Mouse (Mus musculus) MEL (cell line): ENCODE measurements around the gene Fbln2. TPM values are rescaled to one million over a fixed set of nuclear protein-coding genes. Genes with fewer than 3 reads are reported as not detected.

Experiments used
- DNase-seq: peaks from one replicate; pipeline ENCODE4 v3.0.0; 2011; ENCODE audit warnings: low read depth, low spot score
- H3K27ac ChIP-seq: 2 replicates; pipeline ENCODE4 v1.5.1; 2012; ENCODE audit warnings: low read depth, mild to moderate bottlenecking, control low read depth, low read length, moderate library complexity; ENCODE audit not compliant: control insufficient read depth
- H3K27me3 ChIP-seq, 2 experiments: fragments of 150-350 bp in 1 of 2; sonication (generic) in 1 of 2; 2 replicates each; pipeline ENCODE4 v1.6.1; 2012; ENCODE audit warnings: low read length in 2 of 2, mild to moderate bottlenecking in 2 of 2, improper control_type of control experiment in 1 of 2, moderate library complexity in 1 of 2; ENCODE audit not compliant: insufficient read depth in 2 of 2, control insufficient read depth in 1 of 2
- H3K36me3 ChIP-seq, 2 experiments: 2 replicates each; pipeline ENCODE4 v1.6.1; 2012 to 2014; ENCODE audit warnings: low read length in 2 of 2, improper control_type of control experiment in 1 of 2, inconsistent platforms in 1 of 2, mild to moderate bottlenecking in 1 of 2; ENCODE audit not compliant: insufficient read depth in 2 of 2, control insufficient read depth in 1 of 2
- H3K4me1 ChIP-seq, 2 experiments: fragments of 150-350 bp in 1 of 2; sonication (generic) in 1 of 2; 2 replicates each; pipeline ENCODE4 v1.6.1; 2012; ENCODE audit warnings: low read length in 2 of 2, improper control_type of control experiment in 1 of 2, mild to moderate bottlenecking in 1 of 2; ENCODE audit not compliant: insufficient read depth in 2 of 2, control insufficient read depth in 1 of 2
- H3K4me3 ChIP-seq, 2 experiments: fragments of 150-350 bp in 1 of 2; sonication (generic) in 1 of 2; 2 replicates each; pipeline ENCODE4 v1.5.1; 2012; ENCODE audit warnings: low read depth in 2 of 2, low read length in 2 of 2, mild to moderate bottlenecking in 2 of 2, moderate library complexity in 2 of 2, control low read depth in 1 of 2, improper control_type of control experiment in 1 of 2; ENCODE audit not compliant: control insufficient read depth in 1 of 2, insufficient read depth in 1 of 2
- H3K79me2 ChIP-seq: 2 replicates; pipeline ENCODE4 v1.6.1; 2012; ENCODE audit warnings: mild to moderate bottlenecking, low read length, moderate library complexity; ENCODE audit not compliant: control insufficient read depth, poor library complexity, insufficient read depth
- H3K9ac ChIP-seq: 2 replicates; pipeline ENCODE4 v1.6.1; 2012; ENCODE audit warnings: low read depth, mild to moderate bottlenecking, control low read depth, low read length, moderate library complexity; ENCODE audit not compliant: control insufficient read depth, poor library complexity, severe bottlenecking
- H3K9me3 ChIP-seq: fragments of 150-350 bp; sonication (generic); replicated peaks from 2 replicates; pipeline ENCODE4 v1.6.1; 2012; ENCODE audit warnings: mild to moderate bottlenecking, low read length, improper control_type of control experiment, moderate library complexity; ENCODE audit not compliant: insufficient read depth
- BHLHE40 ChIP-seq: IDR thresholded peaks from 2 replicates; pipeline ENCODE4 v1.6.1; 2012; ENCODE audit warnings: low read depth, mild to moderate bottlenecking, inconsistent platforms, low read length, improper control_type of control experiment, borderline replicate concordance
- CTCF ChIP-seq, 3 experiments: IDR thresholded peaks in 2 of 3; conservative IDR thresholded peaks in 1 of 3; 2 replicates each; pipeline ENCODE4 v1.5.1; 2011 to 2012; ENCODE audit warnings: low read length in 3 of 3, low read depth in 2 of 3, mild to moderate bottlenecking in 2 of 3, improper control_type of control experiment in 1 of 3, inconsistent platforms in 1 of 3, mixed read lengths in 1 of 3, moderate library complexity in 1 of 3; ENCODE audit not compliant: control insufficient read depth in 1 of 3, insufficient read depth in 1 of 3, poor library complexity in 1 of 3, severe bottlenecking in 1 of 3
- E2F4 ChIP-seq: IDR thresholded peaks from 2 replicates; pipeline ENCODE4 v1.6.1; 2011; ENCODE audit warnings: low read depth, low read length, improper control_type of control experiment, borderline replicate concordance
- ELF1 ChIP-seq: IDR thresholded peaks from 2 replicates; pipeline ENCODE4 v1.6.1; 2014; ENCODE audit warnings: low read depth, mild to moderate bottlenecking, inconsistent platforms, low read length, improper control_type of control experiment, moderate library complexity
- ETS1 ChIP-seq: IDR thresholded peaks from 2 replicates; pipeline ENCODE4 v1.6.1; 2012; ENCODE audit warnings: low read depth, mild to moderate bottlenecking, inconsistent platforms, low read length, improper control_type of control experiment, moderate library complexity
- GATA1 ChIP-seq: IDR thresholded peaks from 2 replicates; pipeline ENCODE4 v1.6.1; 2011; ENCODE audit warnings: low read depth, low read length, improper control_type of control experiment
- HCFC1 ChIP-seq: IDR thresholded peaks from 2 replicates; pipeline ENCODE4 v1.6.1; 2012; ENCODE audit warnings: low read depth, mild to moderate bottlenecking, inconsistent platforms, low read length, improper control_type of control experiment, moderate library complexity
- JUND ChIP-seq: IDR thresholded peaks from 2 replicates; pipeline ENCODE4 v1.6.1; 2011; ENCODE audit warnings: low read depth, mild to moderate bottlenecking, improper control_type of control experiment, low read length
- MAX ChIP-seq: IDR thresholded peaks from 2 replicates; pipeline ENCODE4 v1.6.1; 2011; ENCODE audit warnings: low read length, improper control_type of control experiment
- MYB ChIP-seq: IDR thresholded peaks from 2 replicates; pipeline ENCODE4 v1.6.1; 2011; ENCODE audit warnings: mild to moderate bottlenecking, low read depth, low read length, improper control_type of control experiment
- NELFE ChIP-seq: IDR thresholded peaks from 2 replicates; pipeline ENCODE4 v1.6.1; 2011; ENCODE audit warnings: low read depth, low read length, improper control_type of control experiment
- POLR2A ChIP-seq, 2 experiments: IDR thresholded peaks; 2 replicates each; pipeline ENCODE4 v1.6.1; 2011 to 2012; ENCODE audit warnings: low read length in 2 of 2, mild to moderate bottlenecking in 2 of 2, control low read depth in 1 of 2, improper control_type of control experiment in 1 of 2, low read depth in 1 of 2, moderate library complexity in 1 of 2; ENCODE audit not compliant: control insufficient read depth in 1 of 2, insufficient read depth in 1 of 2, poor library complexity in 1 of 2
- POLR2AphosphoS2 ChIP-seq: IDR thresholded peaks from 2 replicates; pipeline ENCODE4 v1.6.1; 2011; ENCODE audit warnings: low read length, improper control_type of control experiment
- POLR2AphosphoS5 ChIP-seq: IDR thresholded peaks from 2 replicates; pipeline ENCODE4 v1.6.1; 2012; ENCODE audit warnings: low read depth, borderline replicate concordance, mild to moderate bottlenecking, inconsistent platforms, low read length, moderate library complexity, mixed read lengths
- RAD21 ChIP-seq: IDR thresholded peaks from 2 replicates; pipeline ENCODE4 v1.6.1; 2011; ENCODE audit warnings: mild to moderate bottlenecking, low read depth, low read length, improper control_type of control experiment
- RCOR1 ChIP-seq: IDR thresholded peaks from 2 replicates; pipeline ENCODE4 v1.6.1; 2012; ENCODE audit warnings: low read depth, mild to moderate bottlenecking, inconsistent platforms, low read length, improper control_type of control experiment
- SMC3 ChIP-seq: IDR thresholded peaks from 2 replicates; pipeline ENCODE4 v1.6.1; 2011; ENCODE audit warnings: low read depth, low read length, improper control_type of control experiment
- TAL1 ChIP-seq: IDR thresholded peaks from 2 replicates; pipeline ENCODE4 v1.6.1; 2012; ENCODE audit warnings: mild to moderate bottlenecking, inconsistent platforms, low read length, moderate library complexity, mixed read lengths
- TBP ChIP-seq: IDR thresholded peaks from 2 replicates; pipeline ENCODE4 v1.8.0; 2011; ENCODE audit warnings: low read depth, low read length, improper control_type of control experiment
- TCF12 ChIP-seq: IDR thresholded peaks from 2 replicates; pipeline ENCODE4 v1.6.1; 2014; ENCODE audit warnings: low read depth, mild to moderate bottlenecking, inconsistent platforms, low read length, improper control_type of control experiment, moderate library complexity
- USF2 ChIP-seq, 2 experiments: IDR thresholded peaks; 2 replicates each; pipeline ENCODE4 v1.6.1; 2011 to 2012; ENCODE audit warnings: improper control_type of control experiment in 2 of 2, low read length in 2 of 2, borderline replicate concordance in 1 of 2, inconsistent platforms in 1 of 2, low read depth in 1 of 2, mild to moderate bottlenecking in 1 of 2; ENCODE audit not compliant: insufficient read depth in 1 of 2
- ZKSCAN1 ChIP-seq: IDR thresholded peaks from 2 replicates; pipeline ENCODE4 v1.6.1; 2012; ENCODE audit warnings: low read depth, mild to moderate bottlenecking, inconsistent platforms, low read length, improper control_type of control experiment, moderate library complexity
- polyA plus RNA-seq, 2 experiments: library from polyadenylated mRNA; stranded (reverse) in 1 of 2; unstranded in 1 of 2; fragments of >175 nt in 1 of 2; fragments of >200 nt in 1 of 2; gene quantifications; 2 replicates each; pipeline versions ENCODE4 v1.2.1 to v1.2.4; 2012; ENCODE audit warnings: low replicate concordance in 2 of 2, low read depth in 1 of 2; ENCODE audit not compliant: insufficient read length in 2 of 2, insufficient read depth in 1 of 2, missing spikeins in 1 of 2
- total RNA-seq: library from RNA; depleted of rRNA; stranded (reverse); fragments of 300-350 nt; gene quantifications from 2 replicates; pipeline ENCODE4 v1.2.3, GENCODE M21; 2012

Gene Fbln2
- total and polyA plus RNA-seq, 3 experiments, result 1.9 to 2.3 TPM; not detected in 1

DNA sequence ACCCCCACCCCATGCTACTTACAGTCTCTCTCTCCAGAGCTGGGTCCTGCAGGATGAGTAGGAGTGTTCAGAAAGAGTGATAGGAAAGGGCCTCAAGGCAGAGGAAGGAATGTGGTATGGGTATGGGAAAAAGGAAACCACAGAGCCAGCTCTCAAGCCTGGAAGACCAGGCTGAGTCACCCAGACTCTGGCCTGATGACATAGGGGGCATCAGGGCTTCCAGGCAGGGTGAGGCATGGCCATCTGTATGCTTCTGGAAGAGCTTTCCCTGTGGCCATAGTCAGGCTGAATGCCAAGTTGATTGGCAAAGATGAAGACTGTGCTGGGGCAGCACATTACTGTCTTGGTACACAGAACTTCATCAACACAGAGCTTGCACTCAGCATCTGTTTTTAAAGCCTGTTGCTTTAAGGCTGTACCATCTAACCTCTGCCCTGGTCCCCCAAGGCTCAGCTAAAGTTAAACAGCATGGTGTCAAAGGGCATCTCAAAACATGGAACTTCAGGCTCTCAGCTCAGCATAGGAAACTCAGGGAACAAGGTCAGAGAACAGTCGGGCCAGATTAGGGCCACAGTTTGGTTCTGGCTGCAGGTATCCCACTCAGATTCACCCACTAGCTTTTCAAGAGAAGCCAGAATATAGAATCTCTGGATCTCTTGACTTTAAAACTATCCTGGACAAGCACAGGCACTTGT lies 19.3 kb upstream of the Fbln2 start:
- no peak for DNase-seq

DNA sequence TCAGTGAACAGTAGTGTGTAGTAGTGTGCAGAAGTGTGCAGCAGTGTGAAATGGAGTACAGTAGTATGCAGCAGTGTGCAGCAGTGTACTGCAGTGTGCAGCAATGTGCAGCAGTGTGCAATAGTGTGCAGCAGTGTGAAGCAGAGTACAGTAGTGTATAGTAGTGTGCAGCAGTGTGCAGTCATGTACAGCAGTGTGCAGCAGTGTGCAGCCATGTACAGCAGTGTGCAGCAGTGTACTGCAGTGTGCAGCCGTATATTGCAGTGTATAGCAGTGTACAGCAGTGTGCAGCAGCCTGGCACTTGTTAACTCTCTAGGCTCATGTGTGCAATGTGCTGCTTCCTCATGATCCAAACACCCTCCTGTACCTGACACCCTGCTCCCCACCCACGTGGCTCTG lies 13.8 kb upstream of the Fbln2 start:
- Histone ChIP-seq H3K79me2 (no peaks in the 10 kb centered on the region), H3K9ac (no peak overlapping the region), H3K4me1 (no peaks in the 10 kb centered on the region), H3K4me3 (no peak overlapping the region), H3K27ac (no peak overlapping the region), H3K36me3 (no peaks in the 10 kb centered on the region), H3K27me3 (peaks cover 0 to 5% of the 10 kb centered on the region in 2 experiments; a peak in 2 of 4 replicates), H3K9me3 (no peaks in the 10 kb centered on the region)
- TF ChIP-seq BHLHE40, result no peak
- TF ChIP-seq HCFC1, result no peak
- no peak for TF ChIP-seq USF2 (IDR thresholded peaks at IDR 0.05; ENCODE audit: borderline replicate concordance in 1 of 2, insufficient read depth in 1 of 2, low read depth in 1 of 2, low read length in 2 of 2)
- no peak for TF ChIP-seq POLR2A (IDR thresholded peaks at IDR 0.05; ENCODE audit: control insufficient read depth in 1 of 2, insufficient read depth in 1 of 2, low read depth in 1 of 2, low read length in 2 of 2, poor library complexity in 1 of 2)
- no peak for TF ChIP-seq TCF12
- no peak for TF ChIP-seq TAL1
- TF ChIP-seq ETS1, result no peak
- TF ChIP-seq NELFE, result no peak
- TF ChIP-seq ZKSCAN1, result no peak
- no peak for TF ChIP-seq POLR2AphosphoS5
- TF ChIP-seq JUND, result no peak
- no peak for TF ChIP-seq RAD21
- no peak for TF ChIP-seq GATA1
- TF ChIP-seq ELF1, result no peak
- TF ChIP-seq POLR2AphosphoS2, result no peak
- no peak for TF ChIP-seq RCOR1
- no peak for TF ChIP-seq SMC3
- no peak for TF ChIP-seq E2F4
- TF ChIP-seq MYB, result no peak
- TF ChIP-seq TBP, result no peak
- DNase-seq, result no peak

More for the DNA sequence above, 19.3 kb upstream of the Fbln2 start:
- H3K9me3 ChIP-seq, result no peaks in the 10 kb centered on the region
- no peak overlapping the region for H3K4me3 ChIP-seq
- H3K27me3 ChIP-seq, result peaks cover 4 to 5% of the 10 kb centered on the region in 2 experiments
- H3K27ac ChIP-seq, result no peak overlapping the region
- no peaks in the 10 kb centered on the region for H3K79me2 ChIP-seq
- H3K9ac ChIP-seq, result no peak overlapping the region
- no peaks in the 10 kb centered on the region for H3K36me3 ChIP-seq
- no peaks in the 10 kb centered on the region for H3K4me1 ChIP-seq
- TF ChIP-seq TBP, result no peak
- TF ChIP-seq CTCF (IDR thresholded peaks at IDR 0.05 in 2 of 3, conservative IDR thresholded peaks at IDR 0.05 in 1 of 3; ENCODE audit: control insufficient read depth in 1 of 3, insufficient read depth in 1 of 3, low read depth in 2 of 3, low read length in 3 of 3, poor library complexity in 1 of 3, severe bottlenecking in 1 of 3), result no peak
- TF ChIP-seq MAX, result no peak
